ENCODE assay signal across 10 mouse cellular contexts in the genomic region with DNA sequence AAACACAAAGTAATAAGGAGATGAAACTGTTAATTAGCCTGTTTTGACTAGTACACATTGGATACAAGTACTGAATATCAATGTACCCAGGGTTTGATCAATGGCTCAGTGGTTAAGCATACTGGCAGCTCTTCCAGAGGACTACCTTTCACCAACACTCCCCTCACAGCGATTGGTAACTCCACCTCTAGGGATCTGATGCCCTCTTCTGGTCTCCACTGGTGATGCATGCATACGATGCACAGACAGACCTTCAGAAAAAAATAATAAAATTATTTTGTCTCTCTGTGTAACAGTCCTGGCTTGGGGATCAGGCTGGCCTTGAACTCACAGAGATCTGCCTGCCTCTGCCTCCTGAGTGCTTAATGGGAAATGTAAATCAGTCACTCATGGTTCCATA. TPM values are rescaled to one million over a fixed set of nuclear protein-coding genes. Genes with fewer than 3 reads are reported as not detected.
DNase-seq lines count a peak whose midpoint lies in the region; ATAC-seq and TF ChIP-seq lines count a peak whose summit lies in the region.
"Had no signal": no experiment of that assay in that cellular context is flagged by ENCODE, and none has a peak within 500 bp of the region (broad histone marks: within the 10 kb centered on the region; RNA-seq: fewer than 3 reads in every experiment).

No protein-coding gene starts in this region.

- TF ChIP-seq EP300 in stomach, postnatal 0 days (optimal IDR thresholded peaks at IDR 0.05) = no peak

- H3K27ac ChIP-seq in gastrocnemius, adult 2 months = no peak overlapping the region
- no peak overlapping the region for H3K27ac ChIP-seq in stomach, postnatal 0 days (replicated peaks)
- H3K27ac ChIP-seq in cerebellum, adult 2 months (ENCODE audit: insufficient read depth, low read length) = no peak overlapping the region

- TF ChIP-seq CTCF in gastrocnemius, adult 2 months (IDR thresholded peaks at IDR 0.05) = peak; percentile 48
- TF ChIP-seq CTCF in stomach, postnatal 0 days (IDR thresholded peaks at IDR 0.05; ENCODE audit: low read depth) = peak; percentile 68
- no peak for TF ChIP-seq CTCF in cerebellum, adult 2 months (IDR thresholded peaks at IDR 0.05; ENCODE audit: borderline replicate concordance, insufficient read depth, low read depth, low read length)

- no peaks in the 10 kb centered on the region for H3K4me1 ChIP-seq in stomach, postnatal 0 days (replicated peaks; ENCODE audit: control insufficient read depth, insufficient read depth)
- H3K4me1 ChIP-seq in cerebellum, adult 2 months (ENCODE audit: control insufficient read depth, insufficient read depth, low read length) = no peaks in the 10 kb centered on the region

- DNase-seq in gastrocnemius, adult 2 months = no peak
- no peak for DNase-seq in gastrocnemius, postnatal 10 days
- peak; percentile 45 for DNase-seq in thymus, postnatal 14 days
- DNase-seq in thymus, adult 18-20 months = no peak
- DNase-seq in kidney, postnatal 4 days = peak; percentile 59 to 65
- DNase-seq in stomach, postnatal 0 days (ENCODE audit: low spot score) = peak; percentile 42
- DNase-seq in cerebellum, postnatal 36 days = no peak
- DNase-seq in cerebellum, adult 2 months = no peak

- no peak overlapping the region for H3K9ac ChIP-seq in stomach, postnatal 0 days (ENCODE audit: low read length)

- H3K36me3 ChIP-seq in stomach, postnatal 0 days (ENCODE audit: control insufficient read depth, insufficient read depth, low read length) = no peaks in the 10 kb centered on the region

- H3K4me3 ChIP-seq in gastrocnemius, adult 2 months = no peak overlapping the region
- H3K4me3 ChIP-seq in stomach, postnatal 0 days (ENCODE audit: low read depth, low read length) = no peak overlapping the region
- no peak overlapping the region for H3K4me3 ChIP-seq in cerebellum, adult 2 months (replicated peaks; ENCODE audit: insufficient read depth, low read depth, low read length)
- H3K4me3 ChIP-seq: erythroblast, embryonic 14.5 days had no signal

- WGBS in stomach, postnatal 0 days = 43% methylated on average over 2 of the region's 2 CpGs
- 32% methylated on average over 2 of the region's 2 CpGs for WGBS in cerebellum, adult 2 months

- no peak for ATAC-seq in stomach, postnatal 0 days (ENCODE audit: low FRiP score, low TSS enrichment)

- H3K4me2 ChIP-seq in stomach, postnatal 0 days (replicated peaks; ENCODE audit: low read depth) = no peak overlapping the region

- no peaks in the 10 kb centered on the region for H3K27me3 ChIP-seq in stomach, postnatal 0 days (ENCODE audit: control insufficient read depth, insufficient read depth, low read length)
- no peaks in the 10 kb centered on the region for H3K27me3 ChIP-seq in cerebellum, adult 2 months (ENCODE audit: control insufficient read depth, insufficient read depth, low read length)

- no peaks in the 10 kb centered on the region for H3K9me3 ChIP-seq in stomach, postnatal 0 days (ENCODE audit: control insufficient read depth, low read length)

- intact Hi-C loops in gastrocnemius, adult 2 months (cut with DNase I) = no loop called here

- no peak for TF ChIP-seq POLR2A in cerebellum, adult 2 months (IDR thresholded peaks at IDR 0.05; ENCODE audit: borderline replicate concordance, insufficient read depth, low read length)

RNA-seq across cellular contexts. Expression of a gene that starts 15.3 kb away (rescaled TPM):
- total RNA-seq in gastrocnemius, adult 2 months (2021) = 100 to 1,000 TPM; 221 to 236 TPM
- total RNA-seq in gastrocnemius, postnatal 10 days (2021) = 100 to 1,000 TPM; 311 to 330 TPM
- 559 TPM in 2 replicates for polyA plus RNA-seq in stomach, postnatal 0 days (2015; fragmentation: Nextera tagmentation; extraction: Ambion mirVana)
- polyA plus RNA-seq in cerebellum, adult 2 months (2012; rRNA removed) = 426 and 441 TPM in 2 replicates

RNA-seq across cellular contexts. Expression of a gene that starts 21.9 kb away (rescaled TPM):
- total RNA-seq in gastrocnemius, adult 2 months (2021) = under 1 TPM in 1 of 2 experiments, not detected in 1; 0.05 TPM
- under 1 TPM; 0.28 to 0.36 TPM for total RNA-seq in gastrocnemius, postnatal 10 days (2021)
- not detected in 2 replicates for polyA plus RNA-seq in stomach, postnatal 0 days (2015; fragmentation: Nextera tagmentation; extraction: Ambion mirVana)
- 0.49 and 0.73 TPM in 2 replicates for polyA plus RNA-seq in cerebellum, adult 2 months (2012; rRNA removed)
- polyA plus RNA-seq: erythroblast, embryonic 14.5 days had no signal

RNA-seq across cellular contexts. Expression of a gene that starts 52.4 kb away (rescaled TPM):
- not detected for total RNA-seq in gastrocnemius, adult 2 months (2021)
- not detected for total RNA-seq in gastrocnemius, postnatal 10 days (2021)
- polyA plus RNA-seq in stomach, postnatal 0 days (2015; fragmentation: Nextera tagmentation; extraction: Ambion mirVana) = not detected in 2 replicates
- polyA plus RNA-seq in cerebellum, adult 2 months (2012; rRNA removed) = not detected in 2 replicates
- polyA plus RNA-seq: erythroblast, embryonic 14.5 days; limb, embryonic 14.5 days had no signal

Comparison
In these comparisons a context has a peak if more than half of its experiments do, and no peak if none do; other contexts are left out.
1. DNase-seq: peak in thymus, postnatal 14 days (single experiment), kidney, postnatal 4 days (2 of 2) and stomach, postnatal 0 days (single experiment); none in gastrocnemius, adult 2 months (single experiment), gastrocnemius, postnatal 10 days (single experiment), thymus, adult 18-20 months (0 of 2), cerebellum, postnatal 36 days (0 of 2) and cerebellum, adult 2 months (0 of 2).